Mouse (Mus musculus): ENCODE results near the gene Hk1. TPM values are rescaled to one million over a fixed set of nuclear protein-coding genes. Genes with fewer than 3 reads are reported as not detected.

Hk1 gene
- total and polyA plus RNA-seq, 3 experiments, result 71.0 to 120 (median 120) TPM

GRCm38 (mm10) chr10:62247156-62247555 lies 132.6 kb downstream of the Hk1 start:
- intact Hi-C loops (cut with DNase I), result no loop called here
- H3K9ac ChIP-seq (ENCODE audit: low read depth, low read length), result no peak overlapping the region
- WGBS, result 71% methylated on average over 3 of the region's 3 CpGs
- no peak for DNase-seq
- no peaks in the 10 kb centered on the region for H3K4me1 ChIP-seq (ENCODE audit: control insufficient read depth, insufficient read depth, low read length)
- no peak overlapping the region for H3K27ac ChIP-seq
- H3K27me3 ChIP-seq (ENCODE audit: control insufficient read depth, insufficient read depth, low read length), result no peaks in the 10 kb centered on the region
- no peaks in the 10 kb centered on the region for H3K79me2 ChIP-seq (replicated peaks; ENCODE audit: control insufficient read depth, insufficient read depth, low read length)
- H3K36me3 ChIP-seq (ENCODE audit: control insufficient read depth, insufficient read depth, low read length), result no peaks in the 10 kb centered on the region
- H3K4me3 ChIP-seq, result no peak overlapping the region
- no peak for TF ChIP-seq POLR2A (IDR thresholded peaks at IDR 0.05; ENCODE audit: insufficient read depth, low read depth, low read length)
- TF ChIP-seq EP300 (IDR thresholded peaks at IDR 0.05; ENCODE audit: insufficient read depth, low read depth, low read length), result no peak
- TF ChIP-seq CTCF (IDR thresholded peaks at IDR 0.05), result no peak

DNA sequence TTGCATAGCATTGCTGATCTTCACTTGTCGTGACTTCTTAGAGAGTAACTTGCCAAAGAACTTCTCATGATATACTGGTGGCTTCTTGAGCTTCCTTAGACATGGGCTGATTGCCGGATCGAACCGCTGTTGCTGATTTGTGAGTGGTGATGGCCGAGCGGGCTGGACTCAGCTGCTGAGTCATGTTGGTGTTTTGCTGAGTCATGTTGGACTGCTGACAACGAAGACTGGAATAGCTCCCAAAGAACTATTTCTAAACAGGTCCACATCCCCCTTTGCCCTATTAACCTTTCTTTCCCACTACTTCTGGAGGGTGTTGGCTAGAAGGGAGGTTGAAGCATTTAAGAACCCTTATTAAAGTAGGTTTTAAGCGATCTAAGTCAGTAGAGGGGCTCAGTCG lies 135.6 kb downstream of the Hk1 start:
- DNase-seq, result no peak
- no peaks in the 10 kb centered on the region for H3K36me3 ChIP-seq (ENCODE audit: control insufficient read depth, insufficient read depth, low read length)
- no peak overlapping the region for H3K9ac ChIP-seq (ENCODE audit: low read depth, low read length)
- H3K79me2 ChIP-seq (replicated peaks; ENCODE audit: control insufficient read depth, insufficient read depth, low read length), result no peaks in the 10 kb centered on the region
- intact Hi-C loops (cut with DNase I), result no loop called here
- no peaks in the 10 kb centered on the region for H3K27me3 ChIP-seq (ENCODE audit: control insufficient read depth, insufficient read depth, low read length)
- no peak overlapping the region for H3K4me3 ChIP-seq
- WGBS, result 90% methylated on average over 9 of the region's 9 CpGs
- no peak overlapping the region for H3K27ac ChIP-seq
- no peak for TF ChIP-seq CTCF (IDR thresholded peaks at IDR 0.05)
- no peak for TF ChIP-seq POLR2A (IDR thresholded peaks at IDR 0.05; ENCODE audit: insufficient read depth, low read depth, low read length)
- no peak for TF ChIP-seq EP300 (IDR thresholded peaks at IDR 0.05; ENCODE audit: insufficient read depth, low read depth, low read length)
- no peaks in the 10 kb centered on the region for H3K4me1 ChIP-seq (ENCODE audit: control insufficient read depth, insufficient read depth, low read length)

- Histone ChIP-seq H3K9ac (ENCODE audit: low read depth, low read length) (no peak overlapping the region), H3K36me3 (ENCODE audit: control insufficient read depth, insufficient read depth, low read length) (no peaks in the 10 kb centered on the region), H3K4me3 (no peak overlapping the region), H3K4me1 (ENCODE audit: control insufficient read depth, insufficient read depth, low read length) (no peaks in the 10 kb centered on the region), H3K79me2 (replicated peaks; ENCODE audit: control insufficient read depth, insufficient read depth, low read length) (no peaks in the 10 kb centered on the region), H3K27ac (no peak overlapping the region), H3K27me3 (ENCODE audit: control insufficient read depth, insufficient read depth, low read length) (no peaks in the 10 kb centered on the region)
- WGBS, result 39% methylated on average over 12 of the region's 13 CpGs
- peak in 1 of 2 experiments; percentile 34 for DNase-seq
- intact Hi-C loops (cut with DNase I), result loop anchor here (1.0 kb wide), 2 partner anchors 56 to 138 kb away; no protein-coding TSS in a partner anchor
- TF ChIP-seq CTCF (IDR thresholded peaks at IDR 0.05) (peak; percentile 73), POLR2A (IDR thresholded peaks at IDR 0.05; ENCODE audit: insufficient read depth, low read depth, low read length) (no peak)
These were observed 136.8 kb downstream of the Hk1 start for GRCm38 (mm10) chr10:62242896-62243295.

GRCm38 (mm10) chr10:62242358-62242757 lies 137.3 kb downstream of the Hk1 start:
- H3K36me3 ChIP-seq (ENCODE audit: control insufficient read depth, insufficient read depth, low read length), result no peaks in the 10 kb centered on the region
- no peaks in the 10 kb centered on the region for H3K79me2 ChIP-seq (replicated peaks; ENCODE audit: control insufficient read depth, insufficient read depth, low read length)
- H3K4me3 ChIP-seq, result no peak overlapping the region
- intact Hi-C loops (cut with DNase I), result no loop called here
- no peak for DNase-seq
- H3K4me1 ChIP-seq (ENCODE audit: control insufficient read depth, insufficient read depth, low read length), result no peaks in the 10 kb centered on the region
- H3K27ac ChIP-seq, result no peak overlapping the region
- TF ChIP-seq EP300 (IDR thresholded peaks at IDR 0.05; ENCODE audit: insufficient read depth, low read depth, low read length) (no peak), CTCF (IDR thresholded peaks at IDR 0.05) (no peak), POLR2A (IDR thresholded peaks at IDR 0.05; ENCODE audit: insufficient read depth, low read depth, low read length) (no peak)
- H3K27me3 ChIP-seq (ENCODE audit: control insufficient read depth, insufficient read depth, low read length), result no peaks in the 10 kb centered on the region
- WGBS, result 75% methylated on average over 10 of the region's 10 CpGs
- no peak overlapping the region for H3K9ac ChIP-seq (ENCODE audit: low read depth, low read length)

GRCm38 (mm10) chr10:62239270-62239669 lies 140.4 kb downstream of the Hk1 start:
- no peaks in the 10 kb centered on the region for H3K36me3 ChIP-seq (ENCODE audit: control insufficient read depth, insufficient read depth, low read length)
- H3K27me3 ChIP-seq (ENCODE audit: control insufficient read depth, insufficient read depth, low read length), result no peaks in the 10 kb centered on the region
- intact Hi-C loops (cut with DNase I), result no loop called here
- peak in 1 of 2 experiments; percentile 53 for DNase-seq
- no peaks in the 10 kb centered on the region for H3K4me1 ChIP-seq (ENCODE audit: control insufficient read depth, insufficient read depth, low read length)
- no peak for TF ChIP-seq POLR2A (IDR thresholded peaks at IDR 0.05; ENCODE audit: insufficient read depth, low read depth, low read length)
- no peak for TF ChIP-seq CTCF (IDR thresholded peaks at IDR 0.05)
- TF ChIP-seq EP300 (IDR thresholded peaks at IDR 0.05; ENCODE audit: insufficient read depth, low read depth, low read length), result 0 out of 2 replicates have a peak, but pooled peaks have one; percentile 6
- H3K9ac ChIP-seq (ENCODE audit: low read depth, low read length), result no peak overlapping the region
- 48% methylated on average over 6 of the region's 6 CpGs for WGBS
- H3K79me2 ChIP-seq (replicated peaks; ENCODE audit: control insufficient read depth, insufficient read depth, low read length), result no peaks in the 10 kb centered on the region
- no peak overlapping the region for H3K4me3 ChIP-seq
- no peak overlapping the region for H3K27ac ChIP-seq

GRCm38 (mm10) chr10:62238688-62239087 lies 141.0 kb downstream of the Hk1 start:
- Histone ChIP-seq H3K9ac (ENCODE audit: low read depth, low read length) (no peak overlapping the region), H3K4me1 (ENCODE audit: control insufficient read depth, insufficient read depth, low read length) (no peaks in the 10 kb centered on the region), H3K4me3 (no peak overlapping the region), H3K36me3 (ENCODE audit: control insufficient read depth, insufficient read depth, low read length) (no peaks in the 10 kb centered on the region), H3K27ac (no peak overlapping the region), H3K79me2 (replicated peaks; ENCODE audit: control insufficient read depth, insufficient read depth, low read length) (no peaks in the 10 kb centered on the region), H3K27me3 (ENCODE audit: control insufficient read depth, insufficient read depth, low read length) (no peaks in the 10 kb centered on the region)
- TF ChIP-seq EP300 (IDR thresholded peaks at IDR 0.05; ENCODE audit: insufficient read depth, low read depth, low read length) (no peak), POLR2A (IDR thresholded peaks at IDR 0.05; ENCODE audit: insufficient read depth, low read depth, low read length) (no peak)
- WGBS, result 91% methylated on average over 3 of the region's 3 CpGs
- DNase-seq, result no peak
- intact Hi-C loops (cut with DNase I), result no loop called here

All from heart, adult 2 months (tissue).